Mouse (Mus musculus): ENCODE data around the gene Adgrl3. TPM values are rescaled to one million over a fixed set of nuclear protein-coding genes. Genes with fewer than 3 reads are reported as not detected.
"Not testable (repeated sequence)": the region's sequence is repeated elsewhere in the genome, so short reads cannot be mapped to it uniquely, and the experiment has no call there.

The Adgrl3 gene
- polyA plus RNA-seq, 1 experiment: 9.8 TPM

DNA sequence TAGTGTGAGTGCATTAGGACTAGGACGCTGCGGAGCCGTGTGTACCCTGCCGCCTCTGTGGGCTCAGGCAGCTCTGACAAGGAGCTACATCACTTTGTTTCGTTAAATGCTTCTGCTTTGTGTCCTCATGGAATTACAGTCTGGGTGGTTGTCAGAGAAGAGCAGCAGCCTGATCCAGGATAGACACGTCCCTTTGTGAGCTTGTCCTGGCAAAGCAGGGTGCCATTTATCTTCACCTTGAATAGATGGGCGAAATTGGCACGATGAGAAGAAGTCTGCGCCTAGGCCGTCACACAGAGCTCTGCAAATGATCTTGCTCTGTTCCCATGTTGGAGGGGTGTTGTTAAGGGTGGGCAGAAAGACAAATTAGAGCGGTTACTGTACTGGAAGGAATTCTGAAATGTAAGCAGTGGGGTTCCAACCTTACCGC, 504.6 kb downstream of the Adgrl3 start:
- Histone ChIP-seq H3ac (ENCODE audit: control insufficient read depth, insufficient read length, low read depth) (no peak overlapping the region), H3K4me3 (ENCODE audit: insufficient read depth, poor library complexity, severe bottlenecking) (no peak overlapping the region), H3K27me3 (ENCODE audit: control insufficient read depth, insufficient read depth, insufficient read length) (no peaks in the 10 kb centered on the region), H3K79me2 (ENCODE audit: control insufficient read depth, insufficient read depth) (no peaks in the 10 kb centered on the region), H3K36me3 (ENCODE audit: control insufficient read depth, insufficient read depth) (no peaks in the 10 kb centered on the region), H3K79me3 (ENCODE audit: low read depth) (no peaks in the 10 kb centered on the region)
- TF ChIP-seq MYOG (IDR thresholded peaks at IDR 0.05; ENCODE audit: control insufficient read depth, extremely low read depth, insufficient read length): no peak
- TF ChIP-seq MAX (IDR thresholded peaks at IDR 0.05): no peak
- no peak for TF ChIP-seq CEBPB (IDR thresholded peaks at IDR 0.05; ENCODE audit: low read depth)
- TF ChIP-seq USF1 (IDR thresholded peaks at IDR 0.05; ENCODE audit: low read depth): no peak

DNA sequence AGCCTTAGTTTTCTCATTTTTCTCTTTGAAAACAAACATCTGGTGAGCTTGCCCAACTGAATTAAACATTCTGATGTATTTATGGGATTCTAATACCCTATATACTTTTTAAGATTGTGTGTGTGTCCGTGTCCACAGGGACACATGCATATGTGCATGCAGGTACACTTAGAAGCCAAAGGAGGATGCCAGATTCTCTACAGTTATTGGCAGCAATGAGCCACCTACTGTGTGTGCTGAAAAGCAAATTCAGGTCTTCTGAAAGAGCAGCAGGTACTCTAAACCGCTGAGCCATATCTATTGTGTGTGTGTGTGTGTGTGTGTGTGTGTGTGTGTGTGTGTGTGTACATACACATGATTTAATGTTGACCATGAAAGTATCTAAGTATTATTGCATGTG, 505.4 kb downstream of the Adgrl3 start:
- Histone ChIP-seq H3K27me3 (ENCODE audit: control insufficient read depth, insufficient read depth, insufficient read length) (no peaks in the 10 kb centered on the region), H3K79me2 (ENCODE audit: control insufficient read depth, insufficient read depth) (no peaks in the 10 kb centered on the region), H3ac (ENCODE audit: control insufficient read depth, insufficient read length, low read depth) (no peak overlapping the region), H3K4me3 (ENCODE audit: insufficient read depth, poor library complexity, severe bottlenecking) (no peak overlapping the region), H3K36me3 (ENCODE audit: control insufficient read depth, insufficient read depth) (no peaks in the 10 kb centered on the region), H3K79me3 (ENCODE audit: low read depth) (no peaks in the 10 kb centered on the region)
- TF ChIP-seq FOSL1 (IDR thresholded peaks at IDR 0.05; ENCODE audit: insufficient read depth, low read length, poor library complexity, severe bottlenecking) (no peak), MAX (IDR thresholded peaks at IDR 0.05) (no peak), CEBPB (IDR thresholded peaks at IDR 0.05; ENCODE audit: low read depth) (no peak), USF1 (IDR thresholded peaks at IDR 0.05; ENCODE audit: low read depth) (no peak), CTCF (IDR thresholded peaks at IDR 0.05; ENCODE audit: control insufficient read depth, insufficient read depth, insufficient read length) (no peak)

DNA sequence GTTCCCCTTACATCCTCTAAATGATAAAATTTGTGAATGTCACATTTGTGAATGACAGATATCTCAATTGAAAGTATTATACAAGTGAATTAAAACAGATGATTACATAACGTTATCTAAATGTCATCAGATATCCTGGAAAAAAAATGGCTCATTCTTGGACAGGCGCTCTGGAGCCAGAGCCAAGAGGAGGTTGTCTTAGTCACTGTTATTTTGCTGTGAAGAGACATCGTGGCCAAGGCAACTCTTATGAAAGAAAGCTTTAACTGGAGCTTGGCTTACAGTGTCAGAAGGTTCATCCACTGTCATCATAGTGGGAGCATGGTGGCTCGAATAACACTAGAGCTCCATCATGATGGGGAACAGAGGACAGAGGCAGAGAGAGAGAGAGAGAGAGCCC, 511.7 kb downstream of the Adgrl3 start:
- Histone ChIP-seq H3K79me3 (ENCODE audit: low read depth) (no peaks in the 10 kb centered on the region), H3ac (ENCODE audit: control insufficient read depth, insufficient read length, low read depth) (no peak overlapping the region), H3K79me2 (ENCODE audit: control insufficient read depth, insufficient read depth) (no peaks in the 10 kb centered on the region), H3K4me3 (ENCODE audit: insufficient read depth, poor library complexity, severe bottlenecking) (no peak overlapping the region), H3K27me3 (ENCODE audit: control insufficient read depth, insufficient read depth, insufficient read length) (no peaks in the 10 kb centered on the region), H3K36me3 (ENCODE audit: control insufficient read depth, insufficient read depth) (no peaks in the 10 kb centered on the region)
- no peak for TF ChIP-seq FOSL1 (IDR thresholded peaks at IDR 0.05; ENCODE audit: insufficient read depth, low read length, poor library complexity, severe bottlenecking)
- TF ChIP-seq MAX (IDR thresholded peaks at IDR 0.05): no peak
- TF ChIP-seq MYOG (IDR thresholded peaks at IDR 0.05; ENCODE audit: control insufficient read depth, extremely low read depth, insufficient read length): no peak
- TF ChIP-seq CEBPB (IDR thresholded peaks at IDR 0.05; ENCODE audit: low read depth): no peak
- no peak for TF ChIP-seq CTCF (IDR thresholded peaks at IDR 0.05; ENCODE audit: control insufficient read depth, insufficient read depth, insufficient read length)
- TF ChIP-seq USF1 (IDR thresholded peaks at IDR 0.05; ENCODE audit: low read depth): no peak
- no peak for TF ChIP-seq MYOD1 (IDR thresholded peaks at IDR 0.05; ENCODE audit: control insufficient read depth, insufficient read length, low read depth)

DNA sequence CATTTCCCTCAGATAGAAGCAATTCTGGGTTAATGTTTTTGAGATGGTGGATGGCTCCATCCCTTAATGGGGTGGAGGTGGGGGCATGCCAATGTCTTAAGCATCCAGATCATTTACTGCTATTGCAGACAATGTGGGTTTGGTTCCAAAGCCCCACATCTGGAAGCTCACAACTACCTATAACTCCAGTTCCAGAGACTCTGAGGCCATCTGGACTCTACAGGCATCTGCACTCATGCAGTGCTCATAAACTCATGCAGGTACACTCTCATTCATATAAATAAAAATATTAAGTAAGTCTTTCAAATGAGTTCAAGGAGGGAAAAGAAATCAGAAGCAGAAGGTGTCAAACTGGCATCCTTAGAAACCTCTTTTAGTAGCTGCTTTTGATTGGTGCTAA, 530.3 kb downstream of the Adgrl3 start:
- TF ChIP-seq MAX (IDR thresholded peaks at IDR 0.05) (no peak), CTCF (IDR thresholded peaks at IDR 0.05; ENCODE audit: control insufficient read depth, insufficient read depth, insufficient read length) (no peak), MYOG (IDR thresholded peaks at IDR 0.05; ENCODE audit: control insufficient read depth, extremely low read depth, insufficient read length) (no peak)
- no peaks in the 10 kb centered on the region for H3K27me3 ChIP-seq (ENCODE audit: control insufficient read depth, insufficient read depth, insufficient read length)
- no peaks in the 10 kb centered on the region for H3K79me2 ChIP-seq (ENCODE audit: control insufficient read depth, insufficient read depth)
- no peak overlapping the region for H3K4me3 ChIP-seq (ENCODE audit: insufficient read depth, poor library complexity, severe bottlenecking)
- H3K36me3 ChIP-seq (ENCODE audit: control insufficient read depth, insufficient read depth): no peaks in the 10 kb centered on the region
- no peak overlapping the region for H3ac ChIP-seq (ENCODE audit: control insufficient read depth, insufficient read length, low read depth)
- H3K79me3 ChIP-seq (ENCODE audit: low read depth): no peaks in the 10 kb centered on the region

DNA sequence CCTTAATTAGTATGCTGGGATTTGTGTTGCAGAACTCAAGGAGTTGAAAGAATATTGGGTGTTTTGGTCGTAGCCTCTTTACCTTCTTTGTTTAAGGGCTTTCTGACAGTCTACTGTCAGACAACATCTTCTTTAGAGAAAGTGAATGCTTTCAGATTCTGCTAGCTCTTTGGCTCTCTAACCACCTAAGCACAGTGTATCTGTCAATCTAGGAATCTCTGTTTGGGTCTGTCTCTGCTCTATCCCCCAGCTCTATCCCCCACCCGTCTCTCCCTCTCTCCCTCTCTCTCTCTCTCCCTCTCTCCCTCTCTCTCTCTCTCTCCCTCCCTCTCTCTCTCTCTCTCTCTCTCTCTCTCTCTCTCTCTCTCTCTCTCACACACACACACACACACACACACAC, 535.2 kb downstream of the Adgrl3 start:
- not testable (repeated sequence) for H3ac ChIP-seq (ENCODE audit: control insufficient read depth, insufficient read length, low read depth); H3K36me3 ChIP-seq (ENCODE audit: control insufficient read depth, insufficient read depth)

DNA sequence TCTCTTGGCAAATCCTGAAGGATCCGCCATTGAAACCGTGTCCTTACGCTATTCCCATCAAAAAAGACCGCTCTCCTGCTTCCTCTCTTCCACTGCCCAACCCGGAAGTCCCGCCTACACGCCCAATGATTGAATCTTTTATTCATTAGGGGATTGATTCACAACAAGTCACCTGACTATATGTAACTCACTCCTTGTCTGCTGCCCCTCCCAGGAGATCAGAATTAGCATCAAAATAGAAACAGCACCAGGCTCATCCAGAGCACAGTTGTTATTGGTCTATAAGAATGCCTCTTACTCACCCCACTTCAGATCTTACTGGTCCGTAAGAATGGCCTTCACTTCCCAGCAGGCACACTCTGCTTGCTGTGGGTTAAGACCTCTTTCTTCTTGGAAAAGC, 536.1 kb downstream of the Adgrl3 start:
- no peak for TF ChIP-seq FOSL1 (IDR thresholded peaks at IDR 0.05; ENCODE audit: insufficient read depth, low read length, poor library complexity, severe bottlenecking)
- TF ChIP-seq MAX (IDR thresholded peaks at IDR 0.05): no peak
- no peak for TF ChIP-seq MYOD1 (IDR thresholded peaks at IDR 0.05; ENCODE audit: control insufficient read depth, insufficient read length, low read depth)
- no peak for TF ChIP-seq CEBPB (IDR thresholded peaks at IDR 0.05; ENCODE audit: low read depth)
- Histone ChIP-seq H3K79me3 (ENCODE audit: low read depth) (no peaks in the 10 kb centered on the region), H3K27me3 (ENCODE audit: control insufficient read depth, insufficient read depth, insufficient read length) (no peaks in the 10 kb centered on the region), H3ac (ENCODE audit: control insufficient read depth, insufficient read length, low read depth) (no peak overlapping the region), H3K79me2 (ENCODE audit: control insufficient read depth, insufficient read depth) (no peaks in the 10 kb centered on the region), H3K4me3 (ENCODE audit: insufficient read depth, poor library complexity, severe bottlenecking) (no peak overlapping the region), H3K36me3 (ENCODE audit: control insufficient read depth, insufficient read depth) (no peaks in the 10 kb centered on the region)

More for the DNA sequence above, 535.2 kb downstream of the Adgrl3 start:
- H3K4me3 ChIP-seq (ENCODE audit: insufficient read depth, poor library complexity, severe bottlenecking); H3K79me2 ChIP-seq (ENCODE audit: control insufficient read depth, insufficient read depth); H3K79me3 ChIP-seq (ENCODE audit: low read depth); H3K27me3 ChIP-seq (ENCODE audit: control insufficient read depth, insufficient read depth, insufficient read length): not testable (repeated sequence)

DNA sequence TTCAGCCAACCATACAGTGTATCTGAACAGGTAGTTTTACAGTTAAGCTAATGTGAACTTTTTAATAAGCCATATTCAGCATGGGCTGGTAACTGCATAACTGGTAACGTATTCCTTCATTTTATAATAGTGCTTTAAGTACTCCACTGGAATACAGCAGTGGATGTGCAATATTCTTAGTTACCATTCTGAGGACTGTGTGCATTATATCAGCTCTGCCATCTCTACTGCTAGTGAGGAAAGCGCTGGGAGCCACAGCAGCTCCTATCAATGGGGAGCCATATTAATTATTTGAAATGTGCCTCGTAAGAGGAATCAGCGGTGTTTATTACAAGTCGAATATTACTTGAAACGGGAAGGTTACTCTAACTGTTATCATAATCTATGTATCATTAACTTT, 539.0 kb downstream of the Adgrl3 start:
- Histone ChIP-seq H3K36me3 (ENCODE audit: control insufficient read depth, insufficient read depth) (no peaks in the 10 kb centered on the region), H3K4me3 (ENCODE audit: insufficient read depth, poor library complexity, severe bottlenecking) (no peak overlapping the region), H3ac (ENCODE audit: control insufficient read depth, insufficient read length, low read depth) (no peak overlapping the region), H3K79me2 (ENCODE audit: control insufficient read depth, insufficient read depth) (no peaks in the 10 kb centered on the region), H3K27me3 (ENCODE audit: control insufficient read depth, insufficient read depth, insufficient read length) (no peaks in the 10 kb centered on the region), H3K79me3 (ENCODE audit: low read depth) (no peaks in the 10 kb centered on the region)
- TF ChIP-seq FOSL1 (IDR thresholded peaks at IDR 0.05; ENCODE audit: insufficient read depth, low read length, poor library complexity, severe bottlenecking) (no peak), CTCF (IDR thresholded peaks at IDR 0.05; ENCODE audit: control insufficient read depth, insufficient read depth, insufficient read length) (no peak), MYOG (IDR thresholded peaks at IDR 0.05; ENCODE audit: control insufficient read depth, extremely low read depth, insufficient read length) (no peak), USF1 (IDR thresholded peaks at IDR 0.05; ENCODE audit: low read depth) (no peak), MYOD1 (IDR thresholded peaks at IDR 0.05; ENCODE audit: control insufficient read depth, insufficient read length, low read depth) (no peak)
